Mouse (Mus musculus): Measurements from ENCODE around the gene Melk. TPM values are rescaled to one million over a fixed set of nuclear protein-coding genes. Genes with fewer than 3 reads are reported as not detected.

Melk gene
- polyA plus RNA-seq, 1 experiment = not detected

Other genes with a start within 250 kb of the Melk start
- 17.4 and 17.8 TPM in 2 replicates for gene Gne, start 216.7 kb upstream of the Melk start, polyA plus RNA-seq (2012; ENCODE audit: insufficient read depth, insufficient read length, missing spikeins)
- 8.6 and 26.0 TPM in 2 replicates for gene Rnf38, start 67.1 kb upstream of the Melk start, polyA plus RNA-seq (2012; ENCODE audit: insufficient read depth, insufficient read length, missing spikeins)

Data from brown adipose tissue, adult 24 weeks (tissue).